Mouse (Mus musculus) cerebellum, adult 18-20 months (tissue): ENCODE results near the gene Rgs6.

Experiments used
- DNase-seq, 2 experiments: peaks; one replicate each; pipeline ENCODE4 v3.0.0; 2021

Gene Rgs6

DNA sequence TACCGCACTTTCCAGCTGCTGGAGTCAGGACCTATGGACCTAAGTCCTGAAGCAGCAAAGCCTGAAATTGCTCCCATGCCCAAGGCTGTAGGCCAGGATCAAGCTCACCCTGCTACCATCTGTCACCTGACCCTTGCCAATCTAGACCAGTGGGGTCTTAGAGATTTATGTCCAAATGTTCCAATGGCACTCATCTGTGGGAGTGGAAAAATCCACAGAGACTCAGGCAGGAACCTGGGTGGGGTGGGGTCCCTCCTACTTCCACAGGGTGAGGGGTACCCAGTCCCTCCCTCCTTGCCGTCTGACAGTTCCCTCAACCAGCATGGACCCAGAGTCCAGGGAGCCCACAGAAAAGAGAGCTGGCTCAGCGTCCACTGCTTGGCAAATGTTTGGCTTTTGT is 622.6 kb downstream of the Rgs6 start:
- peak; percentile 74 to 77 for DNase-seq

GRCm38 (mm10) chr12:83211146-83211822 is 623.2 kb downstream of the Rgs6 start:
- peak in 1 of 2 experiments; percentile 43 for DNase-seq
